Mouse (Mus musculus): ENCODE results near the gene Akap7.

The Akap7 gene

DNA sequence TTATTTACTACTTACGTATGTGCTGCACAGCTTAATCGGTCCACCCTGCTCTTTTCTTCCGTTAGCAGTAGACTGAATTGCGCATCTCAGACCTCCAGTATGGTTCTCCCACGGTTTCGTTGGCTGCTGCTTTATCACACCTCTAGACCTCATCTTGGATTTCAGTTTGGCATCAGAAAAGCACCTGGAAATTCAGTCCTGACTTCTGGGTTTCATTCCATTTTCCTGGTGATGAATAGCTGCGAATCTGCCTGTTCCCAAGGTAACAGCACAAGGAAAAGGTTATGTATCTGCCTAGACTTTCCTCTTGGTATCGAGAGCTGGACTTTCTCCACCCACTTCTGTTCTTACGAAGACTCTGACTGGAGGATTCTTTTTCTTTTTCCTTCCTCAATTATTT is at the start of gene Akap7:
Gene Akap7 (minus strand): TSS at position 101 of the 400 bp plus-strand sequence.
- DNase-seq (ENCODE audit: low read depth, low spot score) = no peak

DNA sequence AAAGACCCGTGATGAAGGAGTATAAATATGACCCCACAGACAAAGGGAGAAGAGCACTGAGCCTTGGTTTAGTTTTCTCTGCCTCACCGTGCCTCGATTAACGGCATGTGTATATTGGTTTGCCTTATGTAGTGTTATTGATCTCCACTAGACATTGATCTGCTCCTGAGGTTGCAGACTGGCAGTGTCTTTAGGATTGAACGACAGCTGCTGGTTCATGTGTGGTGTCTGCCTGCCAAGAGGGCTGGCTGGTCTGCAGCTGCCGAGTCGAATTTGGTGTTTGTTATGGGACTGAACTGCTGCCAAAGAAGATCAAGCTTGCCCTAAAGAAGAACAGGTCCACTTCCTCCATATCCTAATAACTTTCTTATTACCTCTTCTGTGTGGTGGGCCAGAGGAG is 46.7 kb upstream of the Akap7 start:
- DNase-seq (ENCODE audit: low read depth, low spot score) = no peak

DNA sequence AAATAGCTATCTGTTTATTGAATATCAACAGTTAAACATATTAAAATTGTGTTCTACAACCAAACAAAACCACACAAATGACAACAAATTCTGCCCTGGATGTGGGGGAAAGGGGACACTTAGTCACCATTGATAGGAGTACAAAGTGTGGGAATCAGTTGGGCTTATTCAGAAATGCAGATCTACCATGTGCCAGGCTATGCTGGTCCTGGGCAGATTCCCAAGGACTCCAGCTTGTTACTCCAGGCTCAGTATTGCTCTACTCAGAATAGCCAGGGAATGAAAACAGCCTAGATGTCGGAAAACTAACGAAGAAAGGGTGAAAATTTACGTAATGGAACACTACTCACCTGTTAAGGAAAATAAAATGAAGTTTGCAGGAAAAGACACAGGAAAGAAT is 46.3 kb upstream of the Akap7 start:
- no peak for DNase-seq (ENCODE audit: low read depth, low spot score)

- no peak for DNase-seq (ENCODE audit: low read depth, low spot score)
Observed at GRCm38 (mm10) chr10:25342801-25343200, 35.1 kb upstream of the Akap7 start.

DNA sequence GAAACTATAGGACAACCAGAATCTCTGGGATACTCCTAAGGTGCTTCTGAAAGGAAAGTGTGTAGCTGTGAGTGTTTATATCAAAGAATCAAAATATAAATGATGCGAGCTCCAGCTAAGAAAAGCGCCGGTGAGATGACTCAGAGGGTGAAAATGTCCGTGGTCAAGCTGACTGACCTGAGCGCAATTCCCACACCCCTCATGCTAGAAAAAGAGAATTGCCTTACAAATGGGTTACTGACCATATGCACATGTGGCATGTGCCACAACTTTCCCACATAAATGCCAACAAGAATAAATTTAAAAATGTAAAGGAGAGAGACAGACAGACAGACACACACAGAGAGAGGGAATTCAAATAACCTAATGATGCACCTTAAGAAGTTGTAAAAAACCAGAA is 33.0 kb upstream of the Akap7 start:
- no peak for DNase-seq (ENCODE audit: low read depth, low spot score)

- no peak for DNase-seq (ENCODE audit: low read depth, low spot score)
Observed at GRCm38 (mm10) chr10:25333390-25334079, 25.9 kb upstream of the Akap7 start.

DNA sequence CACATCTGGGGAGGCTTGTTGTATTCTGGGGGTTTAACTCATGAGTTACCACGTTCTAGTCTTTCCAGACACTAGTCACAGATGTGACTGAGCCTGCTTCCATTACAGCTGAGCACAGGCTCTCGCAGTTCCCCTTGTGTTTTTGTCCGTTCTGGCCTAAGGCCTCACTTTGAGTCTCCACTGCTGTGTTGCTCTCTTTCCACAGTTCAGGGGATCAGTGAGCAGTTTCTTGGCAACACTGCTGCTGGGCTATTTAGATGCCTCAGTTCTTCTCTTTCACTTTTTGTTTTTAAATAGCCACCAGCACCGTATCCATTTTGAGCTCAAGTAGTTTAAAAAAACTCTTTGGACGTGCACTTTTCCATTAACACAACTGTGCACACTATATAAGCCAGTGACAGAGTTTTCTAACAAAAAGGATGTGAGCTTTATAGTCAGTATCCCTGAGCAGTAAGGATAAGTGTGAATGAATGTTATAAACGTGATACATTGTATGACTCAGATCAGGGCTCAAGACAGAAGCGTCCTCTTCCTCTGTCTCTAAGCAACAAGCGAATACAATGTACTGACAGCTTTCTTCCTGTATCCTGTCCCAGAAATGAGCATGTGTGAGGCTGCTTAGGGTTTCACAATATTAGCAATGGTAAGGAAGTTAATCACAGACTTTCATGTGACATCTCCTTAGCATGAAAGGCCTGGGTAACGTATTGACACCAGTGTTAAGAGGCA is 23.8 kb upstream of the Akap7 start:
- no peak for DNase-seq (ENCODE audit: low read depth, low spot score)

- DNase-seq (ENCODE audit: low read depth, low spot score) = no peak
Observed at GRCm38 (mm10) chr10:25330094-25330493, 22.4 kb upstream of the Akap7 start.

- no peak for DNase-seq (ENCODE audit: low read depth, low spot score)
Observed at GRCm38 (mm10) chr10:25327511-25327910, 19.8 kb upstream of the Akap7 start.

GRCm38 (mm10) chr10:25325690-25326089 is 18.0 kb upstream of the Akap7 start:
- DNase-seq (ENCODE audit: low read depth, low spot score) = no peak

DNA sequence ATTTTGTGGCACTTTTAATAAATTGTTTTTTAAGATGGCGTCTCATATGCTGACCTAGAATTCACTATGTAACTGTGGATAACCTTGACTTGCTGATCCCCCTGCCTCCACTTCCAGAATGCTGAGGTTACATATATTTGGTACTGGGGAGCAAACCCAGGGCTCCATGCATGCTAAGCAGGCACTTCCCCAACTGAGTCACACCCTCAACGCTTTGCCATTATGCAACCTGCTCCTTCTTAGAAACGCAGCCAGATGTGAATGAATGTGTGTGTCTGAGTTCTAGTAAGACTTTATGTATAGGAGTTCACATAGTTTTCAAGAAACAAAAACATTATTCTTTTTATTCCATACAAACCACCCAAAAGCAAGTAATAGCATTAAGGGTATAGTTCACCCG is 13.5 kb upstream of the Akap7 start:
- DNase-seq (ENCODE audit: low read depth, low spot score) = no peak

DNA sequence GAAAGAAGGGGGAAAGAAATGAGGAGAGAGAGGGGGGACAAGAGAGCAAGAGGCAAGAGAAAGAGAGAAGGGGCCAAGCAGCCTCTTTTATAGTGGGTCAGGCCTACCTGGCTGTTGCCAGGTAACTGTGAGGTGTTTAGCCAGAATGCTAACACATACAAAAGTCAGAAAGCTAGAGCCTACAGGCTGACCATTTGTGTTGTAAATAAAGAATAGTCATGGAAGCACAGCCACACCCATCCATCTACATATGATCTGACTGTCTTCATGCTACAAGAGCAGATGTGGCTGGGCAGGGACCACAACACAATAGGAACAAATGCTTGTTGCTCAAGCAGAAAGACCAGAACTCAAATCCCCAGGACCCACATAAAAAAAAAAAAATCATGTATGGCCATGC is 11.9 kb upstream of the Akap7 start:
- no peak for DNase-seq (ENCODE audit: low read depth, low spot score)

DNA sequence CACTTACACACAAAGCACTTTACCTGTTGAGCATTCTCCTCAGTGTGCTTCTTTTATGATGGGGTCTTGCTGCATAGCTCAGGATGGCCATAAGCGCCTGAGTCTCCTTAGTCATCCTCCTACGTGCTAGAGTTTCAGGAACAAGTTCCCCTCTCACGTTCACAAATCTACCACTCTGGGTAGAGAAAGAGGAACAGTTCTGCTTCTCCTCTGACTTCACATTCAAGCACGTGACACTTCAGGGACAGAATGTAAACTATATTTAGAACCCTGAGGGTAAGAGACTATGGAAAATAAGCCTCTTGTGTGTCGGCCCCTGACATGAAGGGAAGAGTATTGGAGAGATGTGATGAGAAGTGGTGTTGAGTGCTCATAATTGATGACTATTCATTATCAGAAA is 10.7 kb upstream of the Akap7 start:
- DNase-seq (ENCODE audit: low read depth, low spot score) = no peak

GRCm38 (mm10) chr10:25317665-25318064 is 10.0 kb upstream of the Akap7 start:
- DNase-seq (ENCODE audit: low read depth, low spot score) = no peak

DNA sequence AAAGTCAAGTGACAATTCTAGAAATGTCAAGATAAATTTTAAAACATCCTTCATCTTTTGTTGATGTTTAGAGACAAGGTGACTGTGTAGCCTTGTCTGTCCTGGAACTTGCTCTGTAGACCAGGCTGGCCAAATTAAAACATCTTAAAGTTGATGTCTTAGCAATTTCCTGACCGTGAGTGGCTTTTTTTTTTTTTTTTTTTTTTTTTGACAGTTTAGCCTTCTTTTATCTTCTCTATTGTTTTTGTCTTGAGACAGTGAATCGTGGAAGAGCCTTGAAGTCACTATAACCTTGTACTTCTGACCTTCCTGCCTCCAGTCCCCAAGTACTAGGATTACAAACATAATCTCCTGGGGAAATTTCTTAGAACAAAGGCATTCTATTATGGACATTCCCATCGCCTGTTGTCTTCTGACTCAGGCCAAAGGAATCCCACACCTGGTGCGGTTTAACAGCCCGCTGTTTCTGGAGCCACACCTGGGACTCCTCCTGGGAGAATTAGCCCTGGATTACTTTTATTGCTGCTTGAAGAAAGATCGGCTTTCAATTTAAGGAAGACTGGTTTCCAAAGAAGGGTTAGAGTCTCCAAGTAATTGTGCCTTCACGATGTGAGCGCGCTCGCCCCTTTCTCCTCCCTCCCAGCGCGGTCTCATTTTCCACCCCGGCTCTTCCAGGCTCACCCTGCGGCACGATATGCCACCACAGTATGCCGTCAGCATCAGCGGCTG is 6.3 kb upstream of the Akap7 start:
- no peak for DNase-seq (ENCODE audit: low read depth, low spot score)

DNA sequence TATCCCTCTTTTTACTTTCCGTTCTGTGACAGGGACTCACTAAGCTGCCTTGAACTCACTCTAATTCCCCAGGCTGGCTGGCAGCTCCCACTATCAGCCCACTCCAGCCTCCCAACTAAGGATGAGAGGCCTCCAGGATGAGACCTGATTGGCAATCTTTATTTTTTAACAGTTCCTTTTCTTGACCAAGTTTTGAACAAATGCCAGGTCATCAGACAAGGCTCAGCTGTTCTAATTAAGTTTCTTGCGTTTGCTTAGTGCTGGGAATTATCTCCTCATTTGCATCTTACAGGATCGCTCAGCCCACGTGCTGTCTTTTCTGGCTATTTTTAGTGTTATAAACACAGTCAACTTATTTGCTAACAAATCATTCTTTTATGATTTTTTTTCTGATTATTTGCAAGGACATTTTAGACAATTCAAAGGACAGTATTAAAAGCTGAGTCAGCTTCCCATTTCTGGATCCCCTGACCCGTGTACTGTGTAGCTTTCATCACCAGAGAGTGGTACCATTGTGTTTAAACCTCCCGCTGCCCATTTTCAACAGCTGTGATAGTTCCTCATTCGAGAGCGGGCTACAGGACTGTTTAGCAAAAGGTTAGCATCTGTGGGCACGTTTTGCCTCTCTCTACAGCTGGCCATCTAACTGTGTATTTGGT is 4.0 kb upstream of the Akap7 start:
- DNase-seq (ENCODE audit: low read depth, low spot score) = no peak

- DNase-seq (ENCODE audit: low read depth, low spot score) = no peak
Observed at GRCm38 (mm10) chr10:25310736-25311135, 3.1 kb upstream of the Akap7 start.

DNA sequence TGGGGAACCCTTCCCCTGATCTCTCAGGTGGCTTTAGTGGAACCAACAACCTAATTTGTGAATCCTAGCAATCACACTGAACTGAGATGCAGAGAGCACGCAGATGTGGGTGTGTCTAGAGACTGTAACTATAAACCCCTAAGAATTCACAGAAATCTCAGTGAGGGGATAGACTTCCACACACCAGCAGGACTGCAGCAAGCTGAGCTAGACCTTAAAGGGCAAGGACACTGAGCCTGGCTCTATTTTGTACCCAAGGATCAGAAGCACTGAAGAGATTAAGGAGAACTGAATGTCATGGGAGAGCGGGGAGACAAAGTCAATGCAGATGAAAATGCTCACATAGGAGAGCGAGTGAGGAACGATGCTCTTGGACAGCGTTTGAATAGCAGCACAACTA is 2.3 kb upstream of the Akap7 start:
- no peak for DNase-seq (ENCODE audit: low read depth, low spot score)

DNA sequence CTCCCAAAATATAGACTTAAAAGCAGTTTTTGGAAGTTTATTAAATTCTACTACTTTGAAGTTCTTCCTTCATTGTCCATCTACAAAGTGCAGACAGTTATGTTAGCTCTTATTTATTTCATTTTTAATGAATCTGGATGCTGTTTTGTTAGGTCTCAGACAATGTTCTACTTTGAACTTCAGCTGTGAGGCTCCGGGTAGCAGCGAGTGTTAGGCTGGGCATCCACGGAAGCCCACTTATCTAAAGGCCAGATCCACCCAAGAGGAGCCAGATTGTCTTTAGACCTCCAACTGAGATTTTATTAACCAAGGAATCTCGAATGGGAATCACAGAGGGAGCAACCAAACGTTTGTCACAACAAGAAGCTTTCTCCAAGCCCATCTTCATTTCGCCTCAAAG is 2.5 kb downstream of the Akap7 start:
- no peak for DNase-seq (ENCODE audit: low read depth, low spot score)

- no peak for DNase-seq (ENCODE audit: low read depth, low spot score)
Observed at GRCm38 (mm10) chr10:25304608-25305007, 3.1 kb downstream of the Akap7 start.

DNA sequence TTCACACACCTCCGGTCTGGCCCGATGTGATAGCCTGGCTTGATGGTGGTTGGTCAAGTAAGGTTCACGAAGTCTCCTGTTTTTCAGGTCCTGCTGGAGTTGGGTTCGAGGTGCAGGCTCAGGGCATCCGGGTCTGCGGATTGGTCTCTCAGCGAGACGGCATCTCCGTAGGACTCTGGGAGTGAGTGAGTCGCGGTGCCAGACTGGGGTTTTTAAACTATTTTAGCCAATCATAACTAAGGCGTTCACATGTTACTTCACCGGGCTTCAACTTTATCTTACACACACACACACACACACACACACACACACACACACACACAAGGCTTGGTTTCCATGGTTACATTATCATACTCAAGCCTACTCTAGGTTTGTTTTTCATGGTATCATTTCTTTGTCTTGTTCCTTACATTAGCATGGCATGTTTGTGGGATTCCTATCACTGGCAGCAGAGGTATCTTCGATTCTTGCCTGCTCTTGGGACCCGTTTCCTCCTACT is 8.6 kb downstream of the Akap7 start:
- DNase-seq (ENCODE audit: low read depth, low spot score) = no peak

- no peak for DNase-seq (ENCODE audit: low read depth, low spot score)
Observed at GRCm38 (mm10) chr10:25298264-25298671, 9.4 kb downstream of the Akap7 start.
